9 mouse cellular contexts compared by ENCODE assay signal in the genomic region with DNA sequence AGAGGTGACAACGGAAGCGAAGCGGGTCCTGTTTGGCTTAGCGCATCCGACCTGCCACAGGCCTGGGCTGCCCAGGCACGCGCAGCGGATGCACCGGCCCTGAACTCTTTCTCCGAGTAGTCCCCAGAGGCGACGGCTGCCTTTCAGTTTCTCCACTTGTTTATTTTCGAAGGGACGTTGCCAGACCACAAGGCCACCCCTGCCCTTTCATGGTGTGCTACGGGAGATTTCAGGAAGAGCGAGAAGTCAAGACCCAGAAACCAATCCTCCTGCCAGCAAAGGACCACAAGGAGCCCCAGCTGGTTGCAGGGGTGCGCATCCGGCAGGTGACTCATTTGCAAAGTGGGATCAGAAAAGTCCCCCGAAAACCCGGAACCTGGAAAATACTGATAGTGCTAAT. TPM values are rescaled to one million over a fixed set of nuclear protein-coding genes. Genes with fewer than 3 reads are reported as not detected.
DNase-seq lines count a peak whose midpoint lies in the region; ATAC-seq and TF ChIP-seq lines count a peak whose summit lies in the region.
"Had no signal": no experiment of that assay in that cellular context is flagged by ENCODE, and none has a peak within 500 bp of the region (broad histone marks: within the 10 kb centered on the region; RNA-seq: fewer than 3 reads in every experiment).

No protein-coding gene starts in this region.

- TF ChIP-seq CTCF in gastrocnemius, adult 2 months (IDR thresholded peaks at IDR 0.05), result no peak

- no peaks in the 10 kb centered on the region for H3K36me3 ChIP-seq in intestine, embryonic 15.5 days

- H3K27ac ChIP-seq in gastrocnemius, adult 2 months, result no peak overlapping the region; the same call in 1 of the 2 replicates
- no peak overlapping the region for H3K27ac ChIP-seq in intestine, embryonic 15.5 days

- peak overlapping the region; percentile 43 for H3K4me3 ChIP-seq in gastrocnemius, adult 2 months
- H3K4me3 ChIP-seq in intestine, embryonic 15.5 days (replicated peaks), result no peak overlapping the region

- no peak for DNase-seq in gastrocnemius, adult 2 months
- no peak for DNase-seq in gastrocnemius, adult 8-10 months (ENCODE audit: low spot score in 2 of 2)
- peak; percentile 76 for DNase-seq in adrenal gland, postnatal 14 days
- peak; percentile 70 for DNase-seq in lung, postnatal 36 days
- no peak for DNase-seq in right cerebral cortex, postnatal 4 days
- no peak for DNase-seq in cerebellum, adult 11-12 months
- DNase-seq in frontal cortex, postnatal 25 days (ENCODE audit: low spot score in 2 of 2), result no peak

- no peaks in the 10 kb centered on the region for H3K27me3 ChIP-seq in intestine, embryonic 15.5 days (replicated peaks)

- peaks cover 9% of the 10 kb centered on the region for H3K4me1 ChIP-seq in intestine, embryonic 15.5 days (replicated peaks)

- H3K9me3 ChIP-seq in intestine, embryonic 15.5 days, result no peaks in the 10 kb centered on the region
- H3K9me3 ChIP-seq: G1E had no signal

- ATAC-seq in intestine, embryonic 15.5 days, result peak; percentile 47; the same call in 1 of the 2 replicates

- 18% methylated on average over 20 of the region's 20 CpGs for WGBS in intestine, embryonic 15.5 days

- intact Hi-C loops in gastrocnemius, adult 2 months (cut with DNase I), result no loop called here

- H3K9ac ChIP-seq in intestine, embryonic 15.5 days, result no peak overlapping the region

- H3K4me2 ChIP-seq in intestine, embryonic 15.5 days (replicated peaks), result peak overlapping the region; percentile 28; the same call in 1 of the 2 replicates

RNA-seq across cellular contexts. Expression of a gene that starts 12.6 kb away (rescaled TPM):
- 10 to 100 TPM; 55.7 to 66.0 TPM for total RNA-seq in gastrocnemius, adult 2 months (2021)
- total RNA-seq in gastrocnemius, adult 8-10 months (2022), result 10 to 100 TPM; 62.2 to 81.0 (median 63.8) TPM
- total RNA-seq in adrenal gland, postnatal 14 days (2021), result 24.8 and 31.8 TPM in 2 replicates
- polyA plus RNA-seq in intestine, embryonic 15.5 days (2015; fragmentation: Nextera tagmentation; extraction: Ambion mirVana), result 19.2 and 22.4 TPM in 2 replicates

RNA-seq across cellular contexts. Expression of a gene that starts 38.3 kb away (rescaled TPM):
- 10 to 100 TPM in 1 of 2 experiments, 1 to 10 TPM in 1; 4.9 to 10.7 TPM for total RNA-seq in gastrocnemius, adult 2 months (2021)
- 1 to 10 TPM; 7.3 to 9.6 (median 7.9) TPM for total RNA-seq in gastrocnemius, adult 8-10 months (2022)
- total RNA-seq in adrenal gland, postnatal 14 days (2021), result 11.9 and 16.1 TPM in 2 replicates
- 15.9 and 16.4 TPM in 2 replicates for polyA plus RNA-seq in intestine, embryonic 15.5 days (2015; fragmentation: Nextera tagmentation; extraction: Ambion mirVana)

Comparison
In these comparisons a context has a peak if more than half of its experiments do, and no peak if none do; other contexts are left out.
1. DNase-seq: peak in adrenal gland, postnatal 14 days (single experiment) and lung, postnatal 36 days (single experiment); none in gastrocnemius, adult 2 months (single experiment), gastrocnemius, adult 8-10 months (0 of 2), right cerebral cortex, postnatal 4 days (single experiment), cerebellum, adult 11-12 months (single experiment) and frontal cortex, postnatal 25 days (0 of 2).